Mouse (Mus musculus) olfactory bulb, adult 2 months (tissue): ENCODE measurements around the gene Olfr1496.

ENCODE experiments used
- CTCF ChIP-seq: fragments of 200-500 bp; IDR thresholded peaks from 2 replicates; pipeline ENCODE4 v1.5.1; 2012; ENCODE audit warnings: low read depth, mild to moderate bottlenecking, low read length, moderate library complexity; ENCODE audit not compliant: insufficient read depth
- POLR2A ChIP-seq: fragments of 200-500 bp; IDR thresholded peaks from 2 replicates; pipeline ENCODE4 v1.6.1; 2012; ENCODE audit warnings: mild to moderate bottlenecking, low read depth, low read length, moderate library complexity; ENCODE audit not compliant: insufficient read depth

DNA sequence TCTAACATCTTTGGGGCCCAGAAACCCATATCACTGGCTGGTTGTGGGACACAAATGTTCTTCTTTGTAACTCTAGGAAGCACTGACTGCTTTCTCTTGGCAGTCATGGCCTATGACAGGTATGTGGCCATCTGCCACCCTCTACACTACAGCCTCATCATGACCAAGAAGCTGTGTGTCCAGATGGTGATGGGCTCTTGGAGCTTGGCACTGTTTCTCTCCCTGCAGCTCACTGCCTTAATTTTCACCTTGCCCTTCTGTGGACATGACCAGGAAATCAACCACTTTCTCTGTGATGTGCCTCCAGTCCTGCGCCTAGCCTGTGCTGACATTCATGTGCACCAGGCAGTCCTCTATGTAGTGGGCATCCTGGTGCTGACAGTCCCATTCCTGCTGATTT is 28.3 kb upstream of the Olfr1496 start:
- TF ChIP-seq CTCF: no peak
- no peak for TF ChIP-seq POLR2A
